Mouse (Mus musculus) c-Kit-positive CD71-positive TER-119-positive erythroid progenitor cells, embryonic 14.5 days (primary cell): ENCODE data around the gene Gja5.
"Not testable (repeated sequence)": the region's sequence is repeated elsewhere in the genome, so short reads cannot be mapped to it uniquely, and the experiment has no call there.

ENCODE experiments used
- DNase-seq: peaks from one replicate; pipeline ENCODE4 v3.0.0-alpha.2; 2013; ENCODE audit warnings: low spot score

Gene Gja5

DNA sequence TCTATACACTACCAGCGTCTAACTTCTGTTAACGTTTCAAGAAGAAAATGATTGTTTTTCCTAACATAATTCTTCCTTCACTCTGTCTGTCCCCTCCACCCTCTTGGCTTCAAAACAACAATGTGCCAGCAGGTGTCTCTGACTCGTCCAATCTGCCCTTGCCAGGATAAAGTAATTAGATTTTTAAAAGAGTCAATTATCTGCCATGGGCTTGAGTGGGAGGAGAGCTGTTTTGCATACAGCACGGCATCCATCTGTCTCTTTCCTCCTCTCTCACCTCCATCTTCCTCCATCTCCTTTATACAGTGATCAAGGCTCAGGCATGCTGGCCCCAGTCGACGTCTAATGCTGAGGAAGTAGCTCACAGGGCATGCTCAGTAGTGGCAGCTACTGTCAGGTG is 132.6 kb downstream of the Gja5 start:
- no peak for DNase-seq

DNA sequence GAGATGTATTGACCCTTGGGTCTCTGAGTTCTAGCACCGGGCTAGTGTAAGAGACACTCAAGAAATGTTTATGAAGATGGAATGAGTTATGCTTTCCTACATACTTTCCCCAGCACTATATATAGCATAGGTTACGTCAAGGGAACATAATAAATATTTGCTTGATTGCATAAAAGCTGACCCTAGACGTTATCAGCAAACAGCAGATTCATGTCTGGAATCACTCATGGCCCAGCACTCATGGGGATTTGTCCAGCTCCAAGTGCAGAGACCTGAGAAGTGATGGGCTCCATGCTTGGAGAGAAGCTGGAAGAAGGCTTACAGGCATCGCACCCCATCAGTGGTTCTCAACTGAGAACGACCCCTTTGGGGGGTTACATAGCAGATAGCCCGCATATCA is 135.2 kb downstream of the Gja5 start:
- no peak for DNase-seq

DNA sequence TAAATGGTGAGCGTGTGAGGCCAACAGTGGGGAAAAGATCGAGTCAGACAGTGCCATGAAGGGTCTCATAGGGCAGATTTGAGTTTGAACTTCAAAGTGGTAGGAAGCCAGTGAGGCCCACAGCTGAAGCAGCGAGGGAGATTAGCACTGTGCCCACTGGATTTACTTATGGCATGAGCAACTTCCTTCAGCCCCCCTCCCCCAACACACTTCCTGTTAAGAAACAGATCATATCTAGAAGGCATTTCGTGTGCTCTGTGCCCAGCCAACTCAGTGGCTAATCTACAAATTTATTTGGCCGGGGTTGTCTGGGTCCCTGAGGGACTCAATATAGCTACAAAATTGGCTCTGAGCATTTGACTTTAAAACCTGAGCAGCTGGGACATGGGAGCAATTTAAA is 139.7 kb downstream of the Gja5 start:
- DNase-seq: no peak

DNA sequence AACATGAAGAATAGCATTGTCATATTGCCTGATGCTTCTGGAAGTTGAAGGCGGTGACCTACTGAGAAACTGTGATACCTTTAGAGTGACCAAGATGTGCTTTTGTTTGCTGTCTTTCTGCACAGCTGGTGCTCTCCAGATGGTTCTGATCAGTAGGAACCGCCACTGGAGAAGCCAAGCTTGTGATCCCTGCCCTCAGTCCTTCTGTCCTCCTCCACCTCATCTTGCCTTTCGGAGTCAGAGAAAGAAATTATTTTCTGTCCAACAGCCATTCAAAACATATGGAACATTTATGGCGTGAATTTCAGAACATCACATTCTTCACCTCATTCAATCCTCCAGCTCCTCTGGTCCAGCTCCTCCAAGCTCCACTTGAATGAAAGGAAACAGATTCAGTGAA is 143.3 kb downstream of the Gja5 start:
- DNase-seq: no peak

DNA sequence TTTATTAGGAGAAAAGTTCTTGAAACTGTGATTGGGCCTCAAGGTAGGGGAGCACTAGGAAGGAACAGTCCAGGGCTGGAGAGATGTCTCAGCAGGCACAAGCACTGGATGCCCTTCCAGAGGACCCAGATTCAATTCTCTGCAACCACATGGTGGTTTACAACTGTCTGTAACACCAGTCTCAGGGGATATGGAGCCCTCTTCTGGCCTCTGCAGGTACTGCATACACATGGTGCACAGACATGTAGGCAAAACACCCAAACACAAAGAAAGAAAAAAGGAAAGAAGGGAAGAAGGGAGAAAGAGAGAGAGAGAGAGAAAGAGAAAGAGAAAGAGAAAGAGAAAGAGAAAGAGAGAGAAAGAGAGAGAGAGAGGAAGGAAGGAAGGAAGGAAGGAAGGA is 143.9 kb downstream of the Gja5 start:
- peak; percentile 9 for DNase-seq

DNA sequence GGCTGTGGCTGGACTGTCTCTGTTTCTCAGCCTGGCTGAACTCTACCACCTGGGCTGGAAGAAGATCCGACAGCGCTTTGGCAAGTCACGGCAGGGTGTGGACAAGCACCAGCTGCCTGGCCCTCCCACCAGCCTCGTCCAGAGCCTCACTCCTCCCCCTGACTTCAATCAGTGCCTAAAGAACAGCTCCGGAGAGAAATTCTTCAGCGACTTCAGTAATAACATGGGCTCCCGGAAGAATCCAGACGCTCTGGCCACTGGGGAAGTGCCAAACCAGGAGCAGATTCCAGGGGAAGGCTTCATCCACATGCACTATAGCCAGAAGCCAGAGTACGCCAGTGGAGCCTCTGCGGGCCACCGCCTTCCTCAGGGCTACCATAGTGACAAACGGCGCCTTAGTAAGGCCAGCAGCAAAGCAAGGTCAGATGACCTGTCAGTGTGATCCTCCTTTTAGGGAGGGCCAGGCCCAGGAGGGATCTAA is 146.8 kb downstream of the Gja5 start:
- DNase-seq: no peak

DNA sequence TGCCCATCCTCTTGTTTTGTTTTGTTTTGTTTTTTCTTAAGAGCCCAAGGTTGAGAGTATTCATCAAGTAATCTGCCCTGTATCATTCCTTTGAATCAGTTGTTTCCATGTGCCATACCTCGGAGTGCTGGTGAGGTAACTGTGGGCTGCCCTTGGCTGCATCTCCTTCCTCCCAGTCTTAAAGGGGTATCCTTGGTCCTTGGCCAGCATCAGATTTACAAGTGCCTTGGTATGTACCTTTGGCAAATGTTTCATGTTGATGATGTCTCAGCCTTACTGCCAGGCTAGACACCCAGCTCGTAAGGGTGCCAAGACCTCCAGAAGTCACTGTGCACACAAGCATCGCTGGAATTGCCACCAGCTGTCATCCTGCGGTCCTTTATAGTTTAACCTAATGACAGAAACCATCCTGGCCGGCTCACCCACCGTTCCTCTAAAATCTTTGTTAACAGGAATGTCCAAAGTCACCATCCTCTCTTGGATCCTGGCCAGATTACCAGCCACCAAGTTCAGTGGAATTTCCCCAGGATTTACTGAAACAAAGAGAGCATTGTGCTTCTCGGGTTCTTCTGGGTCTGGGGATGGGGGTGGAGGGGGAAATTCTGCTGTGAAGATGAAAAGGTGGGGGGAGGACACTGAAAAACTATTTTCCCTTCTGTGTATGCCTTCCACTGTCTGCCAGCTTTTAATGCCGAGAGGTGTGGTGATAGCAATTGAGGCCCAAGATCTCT is 147.7 kb downstream of the Gja5 start:
- no peak for DNase-seq

DNA sequence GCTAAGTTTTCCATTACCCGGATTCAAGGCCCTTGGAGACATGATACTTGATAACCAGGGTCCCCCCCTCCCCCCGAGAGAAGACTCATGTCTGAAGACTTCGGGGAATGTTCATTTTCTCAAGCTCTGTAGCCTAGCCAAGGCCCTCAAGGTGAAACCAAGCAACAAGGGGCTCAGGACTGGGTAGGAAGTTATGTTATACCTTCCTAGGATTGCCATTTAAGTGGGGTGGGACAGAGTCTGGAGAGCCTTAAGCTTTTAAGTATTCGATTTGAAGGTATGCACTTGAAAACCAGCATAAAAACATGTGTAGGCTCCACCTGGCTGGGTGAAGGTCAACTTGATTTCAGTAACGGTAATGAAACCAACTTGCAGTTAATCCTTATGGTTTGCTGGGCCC is 154.2 kb downstream of the Gja5 start:
- no peak for DNase-seq

DNA sequence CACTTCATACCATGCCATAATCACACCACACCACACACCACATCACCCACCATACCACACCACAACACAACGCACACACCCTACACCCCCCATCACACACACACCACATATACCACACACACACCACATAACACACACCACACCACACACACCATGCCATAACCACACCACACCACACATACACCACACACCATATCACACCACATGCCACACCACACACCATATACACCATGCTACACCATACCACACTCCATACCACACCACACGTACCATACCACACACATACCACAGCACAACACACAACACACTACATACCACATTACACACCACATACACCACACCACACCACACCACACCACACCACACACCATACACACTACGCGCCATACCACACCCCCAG is 155.6 kb downstream of the Gja5 start:
- no peak for DNase-seq

DNA sequence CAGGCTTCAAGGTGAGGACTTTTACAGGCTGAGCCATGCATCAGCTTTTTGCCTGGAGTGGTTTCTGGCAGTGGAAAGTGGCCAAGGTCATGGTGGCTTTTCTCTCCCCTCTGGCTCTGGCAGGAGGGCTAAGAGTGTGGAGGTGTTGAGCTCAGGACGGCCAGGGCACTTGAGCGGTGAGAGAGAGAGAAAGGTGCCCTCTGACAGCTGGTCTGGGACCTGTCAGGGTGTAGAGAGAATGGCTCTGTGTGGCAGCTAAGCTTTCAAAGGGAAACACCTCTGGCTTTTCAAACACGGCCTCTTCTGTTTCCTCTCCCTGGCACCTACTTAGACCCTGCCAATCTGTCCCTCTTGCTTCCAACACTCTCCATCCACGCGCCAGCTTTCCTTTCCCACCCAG is 158.3 kb downstream of the Gja5 start:
- no peak for DNase-seq

DNA sequence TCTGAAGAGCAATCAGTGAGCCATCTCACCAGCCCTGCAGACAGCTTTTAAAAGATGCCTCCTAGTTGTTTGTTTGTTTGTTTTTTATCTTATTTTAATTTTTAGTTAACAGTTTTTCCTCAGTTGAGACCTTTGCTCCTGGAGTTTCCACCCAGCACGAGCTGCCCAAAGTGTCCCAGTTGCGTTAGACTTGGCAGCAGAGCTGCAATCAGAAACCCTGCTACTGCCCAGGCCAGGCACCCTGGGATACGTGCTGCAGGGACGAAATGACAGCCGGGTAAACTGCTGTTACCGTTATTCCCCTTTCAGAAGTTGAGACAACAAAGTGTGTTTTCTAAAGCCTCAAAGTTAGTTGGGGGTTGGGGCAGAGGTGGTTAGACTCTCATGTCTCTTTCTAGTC is 159.6 kb downstream of the Gja5 start:
- no peak for DNase-seq

DNA sequence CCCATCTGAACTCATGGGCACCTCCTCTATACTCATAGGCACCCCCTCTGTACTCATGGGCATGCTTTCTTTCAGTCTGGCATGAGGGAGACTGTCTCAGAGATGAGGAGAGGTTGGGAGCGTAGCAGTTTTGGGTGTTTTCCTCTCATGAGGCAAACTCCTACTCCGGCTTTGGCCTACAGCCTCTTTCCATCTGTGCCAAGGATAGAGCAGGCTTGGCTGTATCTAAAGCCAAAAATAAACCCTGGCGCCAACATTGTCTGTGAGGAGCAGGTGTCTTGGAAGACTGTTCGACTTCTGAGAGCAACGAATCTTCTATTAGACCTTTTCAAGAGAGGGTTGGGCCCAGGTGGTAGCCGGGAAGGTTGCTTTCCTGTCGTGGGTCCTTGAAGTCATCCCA is 165.1 kb downstream of the Gja5 start:
- DNase-seq: not testable (repeated sequence)

DNA sequence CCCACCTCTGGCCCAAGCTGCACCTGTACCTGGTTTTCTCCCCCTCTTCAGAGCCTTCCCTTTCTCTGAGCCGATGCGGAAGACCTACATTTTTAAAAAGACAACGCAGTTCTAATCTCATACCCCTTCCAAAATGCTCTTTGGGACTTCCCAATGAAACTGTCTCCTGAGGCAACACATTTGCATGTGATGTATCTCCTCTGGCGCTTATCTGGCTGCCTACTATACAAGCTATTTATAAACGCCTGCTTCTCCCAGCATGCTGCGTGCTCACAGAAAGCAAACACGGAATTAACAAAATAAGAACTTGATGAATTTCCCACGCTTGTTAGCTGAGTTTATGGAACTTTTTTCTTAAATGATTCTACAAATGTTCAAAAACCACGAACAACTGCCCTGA is 167.4 kb downstream of the Gja5 start:
- not testable (repeated sequence) for DNase-seq

DNA sequence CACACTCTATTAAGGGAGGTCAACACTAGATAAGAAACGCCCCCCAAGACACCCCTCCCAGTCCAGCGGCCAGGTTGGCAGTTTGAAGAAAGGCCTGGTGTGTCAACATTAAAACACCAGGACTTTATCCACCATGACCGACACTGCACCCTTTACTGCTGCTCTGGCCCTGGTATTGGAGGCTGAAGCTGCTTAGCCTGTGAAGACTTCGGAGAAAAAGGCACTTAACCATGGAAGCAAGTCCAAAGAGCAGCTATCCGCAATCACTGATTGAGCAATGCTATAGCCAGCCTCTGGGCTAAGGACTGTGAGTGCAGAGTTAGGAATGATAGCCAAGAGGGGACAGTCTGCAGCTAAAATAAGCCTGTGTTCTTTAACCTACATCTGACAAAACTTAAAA is 167.9 kb downstream of the Gja5 start:
- DNase-seq: not testable (repeated sequence)

DNA sequence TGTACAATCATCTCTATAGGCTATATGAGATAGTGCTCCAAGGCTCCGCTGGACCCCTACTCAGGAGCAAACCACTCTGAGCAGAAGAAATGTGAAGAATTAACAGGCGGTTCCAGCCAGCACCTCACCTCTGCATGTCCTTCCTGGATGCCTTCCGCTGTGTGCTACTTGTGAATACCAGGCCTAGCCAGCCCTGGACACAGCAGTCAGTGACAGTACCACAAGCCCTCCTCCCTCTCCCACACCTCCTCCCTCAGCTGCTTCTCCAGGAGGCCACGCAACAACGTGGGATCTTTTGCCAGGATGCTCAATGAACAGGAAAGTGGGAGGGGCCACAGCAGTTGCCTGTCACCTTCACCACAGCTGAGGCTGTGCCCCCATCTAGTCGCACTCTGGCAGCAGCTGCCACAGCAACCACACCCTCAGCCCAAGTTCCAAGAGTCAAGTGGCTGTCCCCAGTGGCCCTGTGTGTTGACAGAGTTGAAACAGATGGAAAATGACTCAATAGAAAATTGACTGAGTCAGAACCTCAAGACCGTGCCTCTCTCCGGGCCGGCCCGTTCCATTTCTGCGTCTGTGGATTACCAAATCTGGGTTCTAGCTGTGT is 171.4 kb downstream of the Gja5 start:
- not testable (repeated sequence) for DNase-seq

DNA sequence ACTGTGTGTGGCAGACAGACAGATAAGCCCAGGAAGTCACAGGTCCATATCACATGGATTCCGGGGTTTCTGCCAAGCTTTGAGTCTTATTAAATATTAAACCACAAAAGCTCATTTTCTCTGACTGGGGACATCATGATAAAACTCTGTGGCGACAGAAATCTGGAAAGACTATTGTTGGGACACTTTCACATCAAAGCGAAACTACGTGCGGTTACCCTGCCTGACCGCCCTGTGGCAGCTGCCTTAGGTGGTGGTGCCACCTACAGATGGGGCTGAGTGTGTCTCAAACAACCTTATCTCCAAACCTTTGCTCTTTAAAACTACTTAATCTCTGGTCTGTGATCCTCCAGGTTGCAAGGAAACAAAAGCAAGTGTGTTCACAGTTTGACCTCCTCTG is 171.9 kb downstream of the Gja5 start:
- peak; percentile 1 for DNase-seq

DNA sequence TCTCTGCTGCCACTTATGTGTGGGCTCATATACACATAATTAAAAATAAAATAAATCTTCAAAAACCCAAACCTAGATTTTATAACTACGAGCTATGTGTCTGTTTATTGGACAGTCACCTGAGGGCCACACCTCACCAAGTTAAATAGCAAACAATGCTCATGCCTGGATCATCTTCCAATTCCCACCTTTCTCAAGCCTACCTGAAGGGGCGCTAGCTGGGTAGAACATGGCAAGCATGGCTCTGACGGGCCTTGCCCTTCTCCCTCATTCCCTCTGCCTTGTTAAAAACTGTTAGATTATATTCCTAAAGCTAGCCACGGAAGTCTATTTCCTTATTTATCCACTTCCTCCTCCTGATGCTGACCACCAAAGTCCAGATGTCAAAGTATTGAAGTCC is 173.9 kb downstream of the Gja5 start:
- no peak for DNase-seq

DNA sequence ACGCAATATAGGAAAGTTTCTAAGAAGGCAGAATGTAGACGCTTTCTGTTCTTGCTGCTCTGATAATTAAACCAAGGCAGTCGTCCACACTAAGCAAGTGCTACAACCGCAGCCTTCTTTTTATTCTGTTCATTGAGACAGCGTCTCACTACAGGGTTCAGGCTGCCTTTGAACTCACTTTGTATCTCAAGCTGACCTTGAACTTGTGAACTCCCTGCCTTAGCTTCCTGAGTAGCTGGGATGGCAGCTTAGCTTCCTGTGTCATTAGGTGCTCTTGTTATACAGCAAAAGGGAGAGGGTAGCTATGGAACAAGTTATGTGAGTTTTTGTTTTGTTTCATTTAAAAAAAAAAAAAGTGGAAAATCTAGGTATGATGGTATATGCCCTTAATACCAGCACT is 177.7 kb downstream of the Gja5 start:
- DNase-seq: no peak

DNA sequence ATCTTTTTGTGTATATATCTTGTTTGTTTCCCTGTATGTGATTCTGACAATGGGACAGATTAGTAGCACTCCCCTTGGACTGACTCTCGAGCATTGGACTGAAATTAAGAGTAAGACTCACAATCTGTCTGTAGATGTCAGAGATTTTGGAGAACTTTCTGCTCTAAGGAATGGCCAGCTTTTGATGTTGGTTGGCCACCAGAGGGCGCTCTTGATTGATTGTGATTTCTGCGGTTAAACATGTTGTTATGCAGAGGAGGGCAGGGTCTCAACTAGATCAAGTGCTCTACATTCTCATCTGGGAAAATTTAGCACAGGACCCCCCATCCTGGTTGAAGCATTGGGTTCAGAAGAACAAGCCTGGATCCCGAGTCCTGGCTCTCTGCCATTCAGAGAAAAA is 182.8 kb downstream of the Gja5 start:
- DNase-seq: peak; percentile 25

DNA sequence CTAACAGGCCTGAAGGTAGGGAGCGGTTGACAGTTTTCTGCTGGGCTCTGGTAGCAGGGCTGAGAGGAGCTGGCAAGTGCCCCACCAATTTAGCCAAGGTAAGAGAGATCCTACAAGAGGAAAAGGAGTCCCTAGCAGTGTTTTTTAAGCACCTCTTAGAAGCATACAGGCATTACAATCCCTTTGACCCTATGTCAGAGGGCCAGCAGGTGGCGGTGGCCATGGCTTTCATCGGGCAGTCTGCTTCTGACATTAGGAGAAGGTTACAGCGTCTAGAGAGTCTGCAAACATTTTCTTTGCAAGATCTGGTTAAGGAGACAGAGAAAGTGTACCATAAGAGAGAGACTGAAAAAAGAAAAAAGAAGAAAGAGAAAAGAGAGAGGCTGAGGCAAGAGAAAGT is 183.8 kb downstream of the Gja5 start:
- DNase-seq: not testable (repeated sequence)

DNA sequence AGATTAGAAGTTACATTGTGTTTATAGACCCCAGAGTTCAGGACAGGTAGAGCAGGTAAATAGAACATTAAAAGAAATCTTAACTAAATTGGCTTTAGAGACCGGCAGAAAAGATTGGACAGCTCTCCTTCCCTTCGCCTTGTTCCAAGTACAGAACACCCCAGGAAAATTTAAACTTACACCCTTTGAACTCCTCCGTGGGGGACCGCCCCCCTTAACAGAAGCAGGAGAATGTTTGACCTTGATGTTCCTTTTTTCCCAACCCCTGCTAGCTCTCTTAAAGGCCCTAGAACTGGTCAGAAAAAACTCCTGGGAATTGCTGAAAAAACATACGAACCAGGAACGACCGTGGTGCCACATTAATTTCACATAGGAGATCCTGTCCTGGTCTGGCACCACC is 187.5 kb downstream of the Gja5 start:
- DNase-seq: not testable (repeated sequence)

DNA sequence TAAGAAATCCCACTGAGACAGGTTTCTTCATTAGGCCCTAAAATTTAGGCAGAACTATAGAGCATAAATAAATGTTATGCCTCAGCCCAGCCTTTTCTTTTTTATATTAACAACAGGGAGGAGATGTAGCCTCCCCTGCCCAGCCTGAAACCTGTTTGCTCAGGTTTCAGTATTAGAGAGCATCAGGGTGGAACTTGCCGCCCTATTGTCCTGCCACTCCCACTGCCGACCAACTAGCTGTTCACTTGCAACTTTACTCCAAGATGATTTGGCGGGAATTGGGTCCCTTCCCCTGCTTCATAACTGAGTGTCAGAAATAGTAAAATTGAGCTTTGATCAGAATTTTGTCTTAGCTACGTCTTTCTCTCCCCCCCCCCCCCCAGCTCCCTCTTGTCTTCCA is 192.2 kb downstream of the Gja5 start:
- DNase-seq: not testable (repeated sequence)

DNA sequence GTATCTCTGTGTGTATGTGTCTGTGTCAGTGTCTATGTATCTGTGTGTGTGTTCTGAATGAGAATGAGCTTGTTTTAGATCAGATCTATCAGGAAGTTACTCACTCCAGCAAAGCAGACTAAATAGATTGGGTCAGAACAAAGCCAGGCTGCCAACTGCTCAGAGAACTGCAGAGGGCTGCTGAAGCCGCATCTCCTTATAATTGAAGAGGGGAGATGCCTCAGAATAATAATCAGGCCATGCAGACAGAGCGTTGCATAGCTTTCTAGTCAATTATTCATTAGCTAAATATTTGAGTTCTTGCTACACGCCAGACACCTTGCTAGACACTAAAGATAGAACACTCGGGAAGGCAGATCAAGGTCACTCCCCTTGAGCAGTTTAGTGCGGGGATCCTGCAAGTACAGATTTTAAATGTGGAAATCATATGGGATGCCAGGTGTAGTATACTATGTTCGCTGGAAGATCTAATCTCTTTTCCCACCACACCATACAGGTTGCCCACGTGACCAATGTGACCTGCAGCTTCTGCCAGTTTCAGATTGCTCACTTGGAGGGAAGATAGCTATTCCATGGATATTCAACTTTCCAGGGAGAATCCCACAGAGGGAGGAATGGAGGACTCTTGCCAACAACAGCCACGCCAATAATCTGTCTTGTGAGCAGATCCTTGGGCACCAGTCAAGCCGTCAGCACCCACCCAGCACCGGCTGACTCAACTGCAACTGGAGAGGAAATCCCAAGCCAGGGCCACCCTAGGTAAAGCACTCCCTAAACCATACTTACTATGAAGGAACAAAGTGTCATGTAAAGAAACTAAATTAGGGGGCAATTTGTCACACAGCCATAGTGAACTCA is 196.5 kb downstream of the Gja5 start:
- no peak for DNase-seq
